Mouse (Mus musculus) hindbrain, embryonic 15.5 days (tissue): ENCODE measurements around the gene Gm884. TPM values are rescaled to one million over a fixed set of nuclear protein-coding genes. Genes with fewer than 3 reads are reported as not detected.

Experiments used
- ATAC-seq: fragments of 200-750 bp; cut with Nextera tagmentation; 2 replicates; pipeline ENCODE4 v1.8.0; 2017; ENCODE audit warnings: low read depth, moderate number of reproducible peaks, moderate TSS enrichment; ENCODE audit not compliant: low FRiP score
- H3K27ac ChIP-seq: fragments of 300-500 bp; sonication (generic); replicated peaks from 2 replicates; pipeline ENCODE4 v1.5.1; 2015; ENCODE audit warnings: mild to moderate bottlenecking, inconsistent platforms
- H3K27me3 ChIP-seq: fragments of 300-500 bp; sonication (generic); 2 replicates; pipeline ENCODE4 v1.6.1; 2015; ENCODE audit warnings: control low read depth, inconsistent platforms
- H3K36me3 ChIP-seq: fragments of 300-500 bp; sonication (generic); 2 replicates; pipeline ENCODE4 v1.6.1; 2015; ENCODE audit warnings: control low read depth, inconsistent platforms
- H3K4me1 ChIP-seq: fragments of 300-500 bp; sonication (generic); replicated peaks from 2 replicates; pipeline ENCODE4 v1.6.1; 2015; ENCODE audit warnings: control low read depth, inconsistent platforms
- H3K4me2 ChIP-seq: fragments of 300-500 bp; sonication (generic); 2 replicates; pipeline ENCODE4 v1.6.1; 2015; ENCODE audit warnings: moderate library complexity, mild to moderate bottlenecking, inconsistent platforms
- H3K4me3 ChIP-seq: fragments of 300-500 bp; sonication (generic); 2 replicates; pipeline ENCODE4 v1.5.1; 2015; ENCODE audit warnings: mild to moderate bottlenecking, inconsistent platforms
- H3K9ac ChIP-seq: fragments of 300-500 bp; sonication (generic); 2 replicates; pipeline ENCODE4 v1.6.1; 2015; ENCODE audit warnings: inconsistent platforms
- H3K9me3 ChIP-seq: fragments of 300-500 bp; sonication (generic); 2 replicates; pipeline ENCODE4 v1.6.1; 2016; ENCODE audit warnings: control low read depth, inconsistent platforms
- WGBS: fragments of 180-500 bp; shearing (Covaris S2); methylation state at CpG from one replicate; pipeline ENCODE4 v1.1.7; 2015; 5-methylcytosine and 5-hydroxymethylcytosine counted together
- polyA plus RNA-seq: library from polyadenylated mRNA; unstranded; fragments of >200 nt; fragmentation: Nextera tagmentation; extraction: Ambion mirVana; gene quantifications from 2 replicates; pipeline ENCODE4 v1.2.1, GENCODE M21; 2015

The Gm884 gene
- not detected in 2 replicates for polyA plus RNA-seq

GRCm38 (mm10) chr11:103621040-103621439 lies at the start of gene Gm884:
Gene Gm884 (minus strand): TSS chr11:103621140.
- Histone ChIP-seq H3K4me3 (no peak within 1 kb of the TSS), H3K9me3 (no peaks in the 10 kb centered on the region), H3K27me3 (no peaks in the 10 kb centered on the region), H3K4me2 (no peak within 1 kb of the TSS), H3K9ac (no peak within 1 kb of the TSS), H3K4me1 (no peaks in the 10 kb centered on the region), H3K36me3 (no peaks in the 10 kb centered on the region), H3K27ac (no peak within 1 kb of the TSS)
- 86% methylated on average over 9 of the region's 9 CpGs for WGBS
- ATAC-seq, result no peak

GRCm38 (mm10) chr11:103666907-103667426 lies 46.0 kb upstream of the Gm884 start:
- no peak for ATAC-seq
- H3K27me3 ChIP-seq, result no peaks in the 10 kb centered on the region
- no peaks in the 10 kb centered on the region for H3K36me3 ChIP-seq
- H3K4me2 ChIP-seq, result no peak overlapping the region
- no peak overlapping the region for H3K4me3 ChIP-seq
- H3K27ac ChIP-seq, result 0 out of 2 replicates have a peak overlapping the region, but pooled peaks have one; percentile 2
- H3K9ac ChIP-seq, result no peak overlapping the region
- WGBS, result 49% methylated on average over 13 of the region's 13 CpGs
- H3K4me1 ChIP-seq, result peaks cover 26% of the 10 kb centered on the region
- H3K9me3 ChIP-seq, result no peaks in the 10 kb centered on the region

DNA sequence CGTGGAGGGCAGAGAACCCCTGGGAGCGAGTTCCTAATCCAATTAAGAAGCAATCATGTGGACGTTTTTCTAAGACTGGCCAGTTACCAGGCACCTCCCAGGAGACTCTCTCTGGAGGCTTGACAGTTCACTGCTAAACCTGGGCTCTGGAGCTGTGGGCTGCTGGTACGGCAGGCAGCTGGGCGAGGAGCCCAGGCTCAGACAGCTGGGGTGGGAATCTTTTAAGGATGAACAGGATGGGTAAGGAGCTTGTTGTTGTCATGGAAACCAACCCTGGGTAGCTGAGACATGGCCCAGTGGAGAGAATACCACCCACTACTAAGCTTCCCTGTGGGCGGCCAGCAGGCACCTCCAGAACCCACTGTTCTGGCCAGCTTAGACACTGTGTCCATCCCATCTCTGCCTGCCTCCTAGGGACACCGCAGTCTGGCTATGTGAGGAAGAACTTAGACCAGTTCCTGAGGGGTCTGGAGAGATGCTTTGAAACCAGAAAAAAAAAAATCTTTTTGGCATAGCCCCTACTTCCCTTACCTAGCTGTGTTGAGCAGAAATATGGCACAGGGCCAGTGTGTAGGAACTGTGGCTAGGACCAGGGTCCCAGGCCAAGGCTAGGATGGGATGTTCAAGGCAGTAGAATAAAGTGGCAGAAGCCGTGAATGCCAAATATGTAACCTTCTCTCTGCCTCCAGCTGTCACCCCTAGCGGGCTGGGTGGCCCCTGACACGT lies 45.4 kb upstream of the Gm884 start:
- peak overlapping the region; percentile 14 for H3K4me2 ChIP-seq
- no peaks in the 10 kb centered on the region for H3K9me3 ChIP-seq
- H3K9ac ChIP-seq, result no peak overlapping the region
- H3K27ac ChIP-seq, result 0 out of 2 replicates have a peak overlapping the region, but pooled peaks have one; percentile 29
- no peaks in the 10 kb centered on the region for H3K36me3 ChIP-seq
- H3K4me1 ChIP-seq, result peaks cover 28% of the 10 kb centered on the region
- no peaks in the 10 kb centered on the region for H3K27me3 ChIP-seq
- peak; percentile 92 for ATAC-seq
- no peak overlapping the region for H3K4me3 ChIP-seq
- 28% methylated on average over 10 of the region's 10 CpGs for WGBS

DNA sequence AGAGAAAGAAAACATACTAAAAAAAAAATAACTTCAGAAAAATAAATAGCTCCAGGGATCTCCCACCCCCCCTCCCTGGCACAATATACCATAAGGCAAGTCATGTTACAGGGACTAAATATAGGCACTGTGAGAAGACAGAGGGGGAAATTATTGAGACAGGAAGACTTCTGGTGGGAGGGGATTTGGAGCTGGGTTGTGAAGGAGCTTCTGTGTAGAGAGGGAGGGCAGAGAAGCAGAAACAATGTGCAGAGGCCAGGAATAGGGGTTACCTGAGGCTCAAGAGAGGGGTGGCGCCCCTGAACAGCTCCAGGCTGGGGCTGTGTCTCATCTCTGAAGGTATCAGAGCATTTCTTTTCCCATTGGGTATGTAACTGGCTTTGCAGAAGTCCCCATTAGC lies 44.8 kb upstream of the Gm884 start:
- Histone ChIP-seq H3K4me3 (no peak overlapping the region), H3K9me3 (no peaks in the 10 kb centered on the region), H3K27me3 (no peaks in the 10 kb centered on the region), H3K27ac (0 out of 2 replicates have a peak overlapping the region, but pooled peaks have one; percentile 29), H3K4me2 (peak overlapping the region; percentile 14), H3K4me1 (peaks cover 28% of the 10 kb centered on the region), H3K36me3 (no peaks in the 10 kb centered on the region), H3K9ac (no peak overlapping the region)
- WGBS, result 73% methylated on average over 1 of the region's 1 CpGs
- ATAC-seq, result peak; percentile 25; the same call in 1 of the 2 replicates

DNA sequence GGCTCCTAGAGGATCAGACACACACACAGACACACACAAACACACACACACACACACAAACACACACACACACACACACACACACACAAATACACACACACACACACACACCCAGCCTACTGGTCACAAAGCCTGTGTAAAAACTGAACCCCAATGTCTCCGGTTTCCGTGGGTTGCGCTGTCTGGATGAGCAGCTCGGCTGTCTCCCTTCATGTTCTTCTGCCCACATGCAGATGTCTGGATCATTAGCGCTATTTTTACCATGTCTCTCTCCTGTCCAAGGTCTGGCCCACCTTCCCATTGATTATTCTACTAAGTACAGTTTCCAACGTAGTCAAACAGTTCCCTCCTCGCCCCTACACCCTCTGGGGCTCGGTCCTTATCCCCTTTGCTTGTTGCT lies 42.2 kb upstream of the Gm884 start:
- no peak for ATAC-seq
- Histone ChIP-seq H3K9ac (no peak overlapping the region), H3K4me1 (peaks cover 28% of the 10 kb centered on the region), H3K27ac (no peak overlapping the region), H3K4me3 (no peak overlapping the region), H3K9me3 (no peaks in the 10 kb centered on the region), H3K27me3 (no peaks in the 10 kb centered on the region), H3K36me3 (no peaks in the 10 kb centered on the region), H3K4me2 (no peak overlapping the region)
- WGBS, result 87% methylated on average over 8 of the region's 8 CpGs

- Histone ChIP-seq H3K9me3 (no peaks in the 10 kb centered on the region), H3K9ac (no peak overlapping the region), H3K27me3 (no peaks in the 10 kb centered on the region), H3K4me1 (peaks cover 28% of the 10 kb centered on the region), H3K4me2 (no peak overlapping the region), H3K36me3 (no peaks in the 10 kb centered on the region), H3K27ac (no peak overlapping the region), H3K4me3 (no peak overlapping the region)
- WGBS, result 76% methylated on average over 5 of the region's 5 CpGs
- ATAC-seq, result no peak
Observed at GRCm38 (mm10) chr11:103662546-103662945, 41.6 kb upstream of the Gm884 start.

- Histone ChIP-seq H3K4me1 (peaks cover 22% of the 10 kb centered on the region), H3K36me3 (no peaks in the 10 kb centered on the region), H3K27me3 (no peaks in the 10 kb centered on the region), H3K9ac (no peak overlapping the region), H3K4me2 (no peak overlapping the region), H3K9me3 (no peaks in the 10 kb centered on the region), H3K27ac (no peak overlapping the region), H3K4me3 (no peak overlapping the region)
- WGBS, result 54% methylated on average over 4 of the region's 4 CpGs
- ATAC-seq, result no peak
Observed at GRCm38 (mm10) chr11:103661863-103662262, 40.9 kb upstream of the Gm884 start.

- H3K9me3 ChIP-seq, result no peaks in the 10 kb centered on the region
- no peak overlapping the region for H3K4me3 ChIP-seq
- H3K4me1 ChIP-seq, result peaks cover 13% of the 10 kb centered on the region; the same call in 1 of the 2 replicates
- H3K9ac ChIP-seq, result no peak overlapping the region
- no peak overlapping the region for H3K27ac ChIP-seq
- no peak overlapping the region for H3K4me2 ChIP-seq
- peaks cover 11% of the 10 kb centered on the region for H3K27me3 ChIP-seq
- 72% methylated on average over 7 of the region's 7 CpGs for WGBS
- ATAC-seq, result no peak
- no peaks in the 10 kb centered on the region for H3K36me3 ChIP-seq
Observed at GRCm38 (mm10) chr11:103658189-103658588, 37.2 kb upstream of the Gm884 start.

- peaks cover 27% of the 10 kb centered on the region for H3K27me3 ChIP-seq
- no peak for ATAC-seq
- WGBS, result 20% methylated on average over 3 of the region's 3 CpGs
- no peak overlapping the region for H3K4me3 ChIP-seq
- no peaks in the 10 kb centered on the region for H3K36me3 ChIP-seq
- H3K4me2 ChIP-seq, result no peak overlapping the region
- no peak overlapping the region for H3K27ac ChIP-seq
- H3K9me3 ChIP-seq, result no peaks in the 10 kb centered on the region
- H3K4me1 ChIP-seq, result peaks cover 11% of the 10 kb centered on the region; the same call in 1 of the 2 replicates
- no peak overlapping the region for H3K9ac ChIP-seq
Observed at GRCm38 (mm10) chr11:103656520-103656919, 35.6 kb upstream of the Gm884 start.

- Histone ChIP-seq H3K9ac (no peak overlapping the region), H3K9me3 (no peaks in the 10 kb centered on the region), H3K36me3 (no peaks in the 10 kb centered on the region), H3K27me3 (peaks cover 53% of the 10 kb centered on the region), H3K4me3 (no peak overlapping the region), H3K4me1 (peaks cover 27% of the 10 kb centered on the region), H3K27ac (no peak overlapping the region), H3K4me2 (no peak overlapping the region)
- ATAC-seq, result no peak
- 73% methylated on average over 10 of the region's 10 CpGs for WGBS
Observed at GRCm38 (mm10) chr11:103653359-103653965, 32.5 kb upstream of the Gm884 start.

GRCm38 (mm10) chr11:103651426-103651825 lies 30.5 kb upstream of the Gm884 start:
- Histone ChIP-seq H3K4me1 (peaks cover 24% of the 10 kb centered on the region), H3K9ac (no peak overlapping the region), H3K4me2 (no peak overlapping the region), H3K27me3 (peaks cover 72% of the 10 kb centered on the region), H3K36me3 (no peaks in the 10 kb centered on the region), H3K4me3 (no peak overlapping the region), H3K9me3 (no peaks in the 10 kb centered on the region), H3K27ac (no peak overlapping the region)
- no peak for ATAC-seq
- WGBS, result 81% methylated on average over 6 of the region's 6 CpGs

- peak overlapping the region; percentile 44 for H3K4me3 ChIP-seq
- peaks cover 17% of the 10 kb centered on the region for H3K4me1 ChIP-seq
- peak overlapping the region; percentile 85 for H3K4me2 ChIP-seq
- no peaks in the 10 kb centered on the region for H3K9me3 ChIP-seq
- peak; percentile 6; the same call in 1 of the 2 replicates for ATAC-seq
- H3K9ac ChIP-seq, result peak overlapping the region; percentile 26; the same call in 1 of the 2 replicates
- WGBS, result 1% methylated on average over 37 of the region's 37 CpGs
- no peak overlapping the region for H3K27ac ChIP-seq
- peaks cover 79% of the 10 kb centered on the region for H3K27me3 ChIP-seq
- no peaks in the 10 kb centered on the region for H3K36me3 ChIP-seq
Observed at GRCm38 (mm10) chr11:103649983-103650493, 29.1 kb upstream of the Gm884 start.
